Mouse (Mus musculus) stomach, postnatal 0 days (tissue): ENCODE measurements around the gene Tbcel. TPM values are rescaled to one million over a fixed set of nuclear protein-coding genes. Genes with fewer than 3 reads are reported as not detected.

ENCODE experiments used
- ATAC-seq: fragments of 200-750 bp; cut with Nextera tagmentation; 2 replicates; pipeline ENCODE4 v1.8.0; 2017; ENCODE audit not compliant: low FRiP score, low TSS enrichment
- DNase-seq: peaks from one replicate; pipeline ENCODE4 v3.0.0-alpha.2; 2016; ENCODE audit warnings: low spot score
- H3K27ac ChIP-seq: fragments of 300-500 bp; sonication (generic); replicated peaks from 2 replicates; pipeline ENCODE4 v1.5.1; 2014; ENCODE audit warnings: mild to moderate bottlenecking, control low read depth
- H3K27me3 ChIP-seq: fragments of 300-500 bp; sonication (generic); 2 replicates; pipeline ENCODE4 v1.6.1; 2014; ENCODE audit warnings: low read length; ENCODE audit not compliant: control insufficient read depth, insufficient read depth
- H3K36me3 ChIP-seq: fragments of 300-500 bp; sonication (generic); 2 replicates; pipeline ENCODE4 v1.6.1; 2014; ENCODE audit warnings: low read length, mixed read lengths; ENCODE audit not compliant: control insufficient read depth, insufficient read depth
- H3K4me1 ChIP-seq: fragments of 300-500 bp; sonication (generic); replicated peaks from 2 replicates; pipeline ENCODE4 v1.6.1; 2014; ENCODE audit warnings: antibody characterized with exemption; ENCODE audit not compliant: control insufficient read depth, insufficient read depth
- H3K4me2 ChIP-seq: fragments of 300-500 bp; sonication (generic); replicated peaks from 2 replicates; pipeline ENCODE4 v1.6.1; 2014; ENCODE audit warnings: low read depth, mild to moderate bottlenecking, control low read depth, moderate library complexity
- H3K4me3 ChIP-seq: fragments of 300-500 bp; sonication (generic); 2 replicates; pipeline ENCODE4 v1.5.1; 2014; ENCODE audit warnings: low read depth, low read length, control low read depth
- H3K9ac ChIP-seq: fragments of 300-500 bp; sonication (generic); 2 replicates; pipeline ENCODE4 v1.6.1; 2014; ENCODE audit warnings: mild to moderate bottlenecking, low read length, control low read depth, mixed read lengths
- H3K9me3 ChIP-seq: fragments of 300-500 bp; sonication (generic); 2 replicates; pipeline ENCODE4 v1.6.1; 2016; ENCODE audit warnings: low read length; ENCODE audit not compliant: control insufficient read depth
- CTCF ChIP-seq: IDR thresholded peaks from 2 replicates; pipeline ENCODE4 v1.5.1; 2016; ENCODE audit warnings: antibody characterized with exemption, low read depth, mild to moderate bottlenecking, moderate library complexity
- EP300 ChIP-seq: optimal IDR thresholded peaks from 2 replicates; pipeline ENCODE3; 2016; ENCODE audit warnings: antibody characterized with exemption
- WGBS: fragments of 180-500 bp; shearing (Covaris S2); extraction: QIAGEN DNeasy Blood & Tissue Kit; methylation state at CpG from one replicate; pipeline ENCODE4 v1.1.7; 2014; 5-methylcytosine and 5-hydroxymethylcytosine counted together
- microRNA-seq: library from miRNA; unstranded; fragments of <30 nt; microRNA quantifications from one replicate; pipeline ENCODE4, GENCODE M21; 2016
- polyA plus RNA-seq: library from polyadenylated mRNA; unstranded; fragments of >200 nt; fragmentation: Nextera tagmentation; extraction: Ambion mirVana; gene quantifications from 2 replicates; pipeline ENCODE4 v1.2.1, GENCODE M21; 2015

Gene Tbcel
- polyA plus RNA-seq, 1 experiment from 2014 or later = 3.0 TPM

DNA sequence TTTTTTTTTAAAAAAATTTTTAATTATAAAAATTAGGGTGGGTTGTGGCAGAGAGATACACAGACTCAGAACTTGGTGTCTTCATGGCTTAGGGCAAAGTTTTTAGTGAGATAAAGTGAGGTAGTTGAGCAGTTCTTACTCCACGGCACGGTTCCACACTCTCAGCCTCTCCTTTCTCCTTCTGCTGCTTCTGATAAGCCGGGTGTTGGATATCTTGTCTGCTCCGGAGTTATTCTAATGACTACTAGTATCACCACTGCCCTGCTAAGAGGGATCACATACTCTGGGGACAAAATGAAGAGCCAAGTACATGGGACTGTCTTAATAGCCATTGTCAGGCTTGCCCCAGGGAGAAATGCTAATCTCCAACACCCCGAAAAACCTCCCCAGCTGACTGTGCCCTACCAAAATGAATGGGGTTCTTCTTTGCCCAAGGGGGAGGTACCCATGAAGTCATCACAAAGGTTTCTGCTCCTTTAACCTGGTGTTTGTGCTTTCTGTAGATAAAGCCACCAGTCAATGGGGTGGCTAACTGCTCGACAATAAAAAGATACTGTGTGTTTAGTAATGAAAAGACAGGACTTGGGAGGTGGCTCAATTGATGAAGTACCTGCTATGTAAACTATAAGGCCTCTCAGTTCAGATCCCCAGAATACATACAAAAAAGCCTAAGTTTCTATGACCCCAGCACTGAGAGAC is 135.8 kb downstream of the Tbcel start:
- DNase-seq (no peak), ATAC-seq (no peak)
- WGBS = 56% methylated on average over 6 of the region's 6 CpGs
- Histone ChIP-seq H3K4me3 (no peak overlapping the region), H3K9me3 (no peaks in the 10 kb centered on the region), H3K27ac (no peak overlapping the region), H3K36me3 (no peaks in the 10 kb centered on the region), H3K27me3 (no peaks in the 10 kb centered on the region), H3K4me2 (no peak overlapping the region), H3K9ac (no peak overlapping the region), H3K4me1 (no peaks in the 10 kb centered on the region)
- TF ChIP-seq EP300 (no peak), CTCF (no peak)

Small RNA genes lying within 50 kb of the gene (microRNA-seq; reads per million reads assigned to microRNA genes)
- not detected for gene Gm44311

Other genes with a start within 250 kb of the Tbcel start
- 104 and 110 TPM in 2 replicates for gene Sc5d, start 243.6 kb downstream of the Tbcel start, polyA plus RNA-seq
- 0.05 and 0.12 TPM in 2 replicates for gene Tecta, start 107.9 kb downstream of the Tbcel start, polyA plus RNA-seq